Mouse (Mus musculus) heart, postnatal 4 days (tissue): Measurements from ENCODE around the gene Erbb2. TPM values are rescaled to one million over a fixed set of nuclear protein-coding genes. Genes with fewer than 3 reads are reported as not detected.
A peak's percentile ranks its signal among the peaks of the same experiment; 100 is the strongest.
"Not testable (repeated sequence)": the region's sequence is repeated elsewhere in the genome, so short reads cannot be mapped to it uniquely, and the experiment has no call there.

Experiments used
- DNase-seq: peaks from one replicate; pipeline ENCODE4 v3.0.0; 2021
- total RNA-seq, 2 experiments: library from RNA; stranded (reverse); gene quantifications; 2 replicates each; pipeline ENCODE4 v1.2.3; 2021

Erbb2 gene
- total RNA-seq, result 10 to 100 TPM; 24.1 to 27.0 TPM

DNA sequence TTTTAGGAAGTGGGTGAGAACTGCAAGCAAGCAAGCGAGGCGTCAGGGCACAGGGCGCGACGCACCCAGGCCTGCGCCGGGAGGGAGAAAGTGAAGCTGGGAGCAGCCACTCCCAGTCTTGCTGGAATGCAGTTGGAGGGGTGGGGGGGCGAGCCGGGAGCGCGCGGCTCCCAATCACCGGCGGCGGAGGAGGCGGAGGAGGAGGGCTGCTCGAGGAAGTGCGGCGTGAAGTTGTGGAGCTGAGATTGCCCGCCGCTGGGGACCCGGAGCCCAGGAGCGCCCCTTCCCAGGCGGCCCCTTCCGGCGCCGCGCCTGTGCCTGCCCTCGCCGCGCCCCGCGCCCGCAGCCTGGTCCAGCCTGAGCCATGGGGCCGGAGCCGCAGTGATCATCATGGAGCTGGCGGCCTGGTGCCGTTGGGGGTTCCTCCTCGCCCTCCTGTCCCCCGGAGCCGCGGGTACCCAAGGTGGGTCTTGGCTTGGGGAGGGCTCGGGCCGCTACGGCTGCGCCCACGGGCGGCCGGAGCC lies at the start of gene Erbb2:
Gene Erbb2 (plus strand): TSS at position 198 of the 524 bp plus-strand sequence.
- DNase-seq, result peak; percentile 78

GRCm38 (mm10) chr11:98363817-98364216 lies 48.5 kb upstream of the Erbb2 start:
- no peak for DNase-seq

- no peak for DNase-seq
These were observed 47.9 kb upstream of the Erbb2 start for GRCm38 (mm10) chr11:98364410-98364809.

- DNase-seq, result no peak
These were observed 46.0 kb upstream of the Erbb2 start for GRCm38 (mm10) chr11:98366290-98366689.

- DNase-seq, result no peak
These were observed 45.0 kb upstream of the Erbb2 start for GRCm38 (mm10) chr11:98367171-98367862.

DNA sequence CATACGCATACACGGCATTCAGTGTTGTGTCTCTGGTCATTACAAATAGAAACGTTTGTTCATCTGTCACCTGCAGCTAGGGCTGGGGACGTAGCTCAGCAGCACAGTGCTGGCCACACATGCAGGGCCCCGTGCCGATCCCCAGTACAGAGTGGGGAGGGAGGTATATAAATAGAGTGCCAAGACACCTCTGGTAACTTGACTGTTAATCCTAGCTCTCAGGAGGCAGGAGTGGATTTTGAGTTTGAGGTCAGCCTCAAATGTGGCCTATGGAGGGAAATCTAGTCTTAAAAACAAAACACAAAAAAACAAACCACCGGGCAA lies 44.4 kb upstream of the Erbb2 start:
- no peak for DNase-seq

DNA sequence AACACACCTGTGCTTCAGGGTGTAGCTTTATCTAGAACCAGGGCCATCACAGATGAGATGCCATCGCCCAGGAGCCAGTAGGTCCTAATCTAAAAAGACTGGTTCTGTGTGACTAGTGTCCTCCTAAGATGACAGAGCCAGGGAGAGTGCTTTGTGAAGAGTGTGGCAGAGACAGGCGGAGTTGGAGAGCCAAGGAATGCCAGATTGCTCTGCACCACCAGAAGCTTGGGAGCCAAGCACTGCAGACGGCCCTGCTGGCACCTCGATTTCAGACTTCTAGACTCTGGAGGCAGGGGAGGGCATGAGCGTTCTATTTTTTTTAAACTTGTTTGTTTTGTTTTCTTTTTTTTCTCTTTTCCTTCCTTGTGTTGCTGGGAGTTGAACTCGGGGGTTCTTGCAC lies 42.9 kb upstream of the Erbb2 start:
- no peak for DNase-seq

GRCm38 (mm10) chr11:98370588-98370987 lies 41.7 kb upstream of the Erbb2 start:
- DNase-seq, result no peak

DNA sequence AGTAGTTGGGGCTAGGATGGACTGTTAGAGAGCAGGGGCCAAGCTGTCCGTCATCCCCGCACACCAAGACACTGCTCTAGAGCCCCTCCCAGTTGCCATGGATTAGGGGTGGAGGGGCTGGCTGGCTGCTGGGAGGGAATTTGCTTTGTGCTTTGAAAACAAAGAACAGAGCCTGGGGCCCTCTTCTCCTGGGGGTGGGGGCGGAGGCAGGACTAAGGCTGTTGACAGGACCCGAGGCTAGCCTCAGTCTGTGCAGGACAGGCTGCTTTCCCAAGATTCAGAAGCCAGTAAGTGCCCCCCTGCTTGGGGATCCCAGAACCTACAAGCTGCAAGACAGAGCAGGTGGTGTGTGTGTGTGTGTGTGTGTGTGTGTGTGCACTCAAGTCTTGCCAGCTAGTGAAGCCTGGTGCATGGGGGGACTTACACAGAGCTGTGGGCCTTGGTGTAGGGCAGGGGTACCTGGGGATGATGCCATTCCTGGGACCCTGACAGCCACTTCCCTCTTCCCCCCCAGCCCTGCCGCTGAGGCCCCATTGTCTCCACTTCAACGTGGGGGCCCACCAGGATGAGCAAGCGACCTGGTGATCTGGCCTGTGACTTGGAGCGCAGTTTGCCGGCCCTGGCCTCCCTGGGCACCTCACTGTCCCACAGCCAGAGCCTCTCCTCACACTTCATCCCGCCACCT lies 40.6 kb upstream of the Erbb2 start:
- no peak for DNase-seq

GRCm38 (mm10) chr11:98372406-98372805 lies 39.9 kb upstream of the Erbb2 start:
- DNase-seq, result peak; percentile 80

DNA sequence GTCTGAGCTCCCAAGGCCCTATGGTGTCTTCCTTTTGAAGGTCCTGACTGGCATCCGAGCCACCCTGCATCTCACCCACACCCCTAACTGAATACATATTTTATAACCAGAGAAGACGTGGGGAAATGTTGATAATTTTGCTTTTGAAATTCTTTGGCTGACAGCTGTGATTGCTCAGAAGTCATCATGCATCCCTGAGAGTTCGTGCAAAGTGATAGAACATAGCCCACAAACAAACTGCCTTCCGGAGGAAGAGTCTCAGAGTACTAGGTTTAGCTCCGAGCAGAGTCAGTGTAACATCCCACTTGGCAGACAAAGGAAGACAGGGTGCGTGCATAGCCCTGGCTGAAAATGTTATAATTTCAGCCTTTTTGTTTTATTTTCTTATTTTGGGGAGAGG lies 39.0 kb upstream of the Erbb2 start:
- DNase-seq, result no peak

DNA sequence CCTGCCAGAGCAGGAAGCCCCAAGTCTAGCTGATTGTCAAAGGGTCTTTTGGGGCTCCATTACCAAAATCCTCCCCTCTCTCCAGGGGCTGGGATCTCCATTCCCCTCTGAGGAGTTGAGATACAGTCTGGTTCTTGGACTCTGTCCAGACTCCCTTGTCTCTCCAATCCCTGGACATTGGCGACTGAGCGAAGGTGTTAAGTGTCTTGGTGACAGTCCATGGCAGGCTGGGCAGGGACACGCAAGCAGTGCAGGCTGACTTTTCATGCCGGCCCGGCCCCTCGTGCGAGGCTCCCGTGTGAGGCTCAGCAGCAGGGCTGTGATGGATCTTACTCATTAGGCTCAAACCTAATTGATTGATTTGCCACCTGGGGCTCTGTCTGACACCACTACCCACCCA lies 38.0 kb upstream of the Erbb2 start:
- DNase-seq, result peak; percentile 76

DNA sequence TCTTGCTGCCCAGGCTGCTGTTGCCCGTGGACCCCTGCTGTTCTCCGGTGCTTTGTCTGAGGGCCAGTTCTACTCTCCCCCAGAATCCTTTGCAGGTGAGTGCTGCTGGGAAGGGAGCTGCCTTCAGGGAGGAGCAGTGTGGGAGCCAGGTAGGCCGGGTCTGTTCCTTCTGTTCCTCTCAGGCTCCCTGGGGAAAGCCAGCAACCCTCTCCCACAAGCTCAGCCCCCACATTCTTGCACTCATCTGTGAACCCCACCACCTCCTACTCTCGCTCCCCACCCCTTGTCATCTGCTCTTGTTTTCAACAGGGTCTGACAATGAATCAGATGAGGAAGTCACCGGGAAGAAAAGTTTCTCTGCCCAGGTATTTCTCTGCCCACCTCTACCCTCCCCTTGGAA lies 35.5 kb upstream of the Erbb2 start:
- DNase-seq, result no peak

DNA sequence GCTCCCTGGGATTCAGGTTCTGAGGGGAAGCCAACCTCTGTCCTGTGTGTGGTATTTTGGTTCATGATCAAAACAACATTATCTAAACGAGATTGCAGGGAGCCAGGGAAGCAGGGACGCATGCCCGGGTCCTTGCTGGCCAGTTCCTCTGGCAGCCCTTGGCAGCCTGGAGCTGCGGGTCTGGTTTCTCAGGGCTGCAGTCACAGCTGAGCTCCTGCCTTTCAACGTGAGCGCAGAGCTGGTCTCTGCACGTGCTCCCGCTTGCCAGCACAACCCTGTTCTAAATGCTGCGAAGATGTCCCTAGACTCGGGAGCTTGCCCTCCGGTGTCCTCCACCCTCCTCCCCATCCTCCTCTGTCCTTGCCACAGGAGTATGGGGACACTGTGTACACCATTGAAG lies 34.5 kb upstream of the Erbb2 start:
- peak; percentile 69 for DNase-seq

DNA sequence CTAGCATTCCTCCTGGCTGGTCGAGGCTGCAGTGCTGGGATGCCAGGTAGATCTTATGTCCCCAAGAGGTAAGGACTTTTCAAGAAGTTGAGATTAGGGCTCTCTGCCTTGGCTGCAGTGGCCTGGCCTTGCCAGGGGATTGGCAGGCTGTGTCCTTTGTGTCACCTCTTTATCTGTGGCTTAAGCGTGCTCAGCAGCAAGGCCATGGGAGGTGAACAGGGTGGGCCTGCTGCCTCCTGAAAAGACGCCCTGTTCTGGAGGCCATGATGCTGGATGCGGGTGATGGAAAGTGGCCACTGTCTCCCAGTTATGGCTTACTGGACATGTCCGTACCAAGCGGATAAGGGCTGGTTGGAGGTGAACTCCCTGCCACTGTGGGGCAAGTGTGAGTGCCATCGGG lies 32.9 kb upstream of the Erbb2 start:
- no peak for DNase-seq

GRCm38 (mm10) chr11:98380106-98380505 lies 32.2 kb upstream of the Erbb2 start:
- DNase-seq, result peak; percentile 71

- no peak for DNase-seq
These were observed 30.6 kb upstream of the Erbb2 start for GRCm38 (mm10) chr11:98381651-98382050.

GRCm38 (mm10) chr11:98382405-98382804 lies 29.9 kb upstream of the Erbb2 start:
- DNase-seq, result not testable (repeated sequence)

DNA sequence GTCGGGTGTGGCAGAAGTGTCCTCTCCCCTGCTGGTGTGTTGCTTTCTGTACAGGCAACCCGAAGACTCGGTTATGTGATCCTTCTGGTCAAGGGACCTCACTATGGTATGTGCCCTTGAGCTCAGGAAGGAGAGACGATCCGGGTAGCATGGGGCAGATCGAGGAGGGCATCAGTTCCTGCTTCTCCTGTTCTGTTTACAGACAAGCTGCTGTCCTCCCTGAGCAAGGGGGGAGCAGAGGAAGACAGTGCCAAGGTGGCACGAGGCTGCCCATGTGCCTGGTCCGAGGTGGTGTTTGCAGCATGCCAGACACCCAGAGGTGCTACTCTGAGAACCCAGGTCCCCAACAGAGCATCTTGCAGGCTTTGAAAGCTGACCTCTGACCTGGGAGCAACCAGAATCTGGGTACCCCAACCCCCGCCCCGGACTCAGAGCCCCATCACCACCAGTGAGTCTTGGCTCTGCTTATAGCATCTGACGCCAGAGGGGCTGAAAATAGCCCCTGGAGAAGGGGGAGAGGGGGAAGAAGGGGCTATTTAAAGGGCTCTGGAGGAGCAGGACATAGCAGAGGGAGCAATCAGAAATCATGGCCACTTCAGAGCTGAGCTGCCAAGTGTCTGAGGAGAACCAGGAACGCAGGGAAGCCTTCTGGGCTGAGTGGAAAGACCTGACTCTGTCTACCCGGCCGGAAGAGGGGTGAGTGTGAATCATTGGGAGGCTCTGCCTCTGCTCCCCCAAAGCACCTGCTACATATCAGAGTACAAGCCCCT lies 28.8 kb upstream of the Erbb2 start, which contains the start of gene Tcap:
Gene Tcap (plus strand): TSS at position 551 of the 770 bp plus-strand sequence.
- peak; percentile 70 for DNase-seq

- no peak for DNase-seq
These were observed 28.1 kb upstream of the Erbb2 start for GRCm38 (mm10) chr11:98384216-98384615.

GRCm38 (mm10) chr11:98384721-98385637 lies 27.3 kb upstream of the Erbb2 start:
- peak; percentile 47 for DNase-seq
